Mouse (Mus musculus) erythroblast, embryonic 14.5 days (primary cell): ENCODE measurements around the gene Mllt3.

Experiments
- GATA1 ChIP-seq: IDR thresholded peaks from 2 replicates; pipeline ENCODE4 v1.6.1; 2012; ENCODE audit warnings: low read length, inconsistent platforms, mixed read lengths
- TAL1 ChIP-seq: IDR thresholded peaks from 3 replicates; pipeline ENCODE4 v1.6.1; 2012; ENCODE audit warnings: low read length, inconsistent platforms, mixed read lengths

- TF ChIP-seq TAL1: no peak
- TF ChIP-seq GATA1: no peak
These were observed 231.0 kb downstream of the Mllt3 start for GRCm38 (mm10) chr4:87802140-87802539.
